Mouse (Mus musculus) lung, postnatal 0 days (tissue): ENCODE results near the gene Tmem186.

Source experiments
- CTCF ChIP-seq: IDR thresholded peaks from 2 replicates; pipeline ENCODE4 v1.5.1; 2016; ENCODE audit warnings: antibody characterized with exemption, mild to moderate bottlenecking
- EP300 ChIP-seq: IDR thresholded peaks from 2 replicates; pipeline ENCODE4 v1.6.1; 2016; ENCODE audit warnings: antibody characterized with exemption, mild to moderate bottlenecking, control low read depth

DNA sequence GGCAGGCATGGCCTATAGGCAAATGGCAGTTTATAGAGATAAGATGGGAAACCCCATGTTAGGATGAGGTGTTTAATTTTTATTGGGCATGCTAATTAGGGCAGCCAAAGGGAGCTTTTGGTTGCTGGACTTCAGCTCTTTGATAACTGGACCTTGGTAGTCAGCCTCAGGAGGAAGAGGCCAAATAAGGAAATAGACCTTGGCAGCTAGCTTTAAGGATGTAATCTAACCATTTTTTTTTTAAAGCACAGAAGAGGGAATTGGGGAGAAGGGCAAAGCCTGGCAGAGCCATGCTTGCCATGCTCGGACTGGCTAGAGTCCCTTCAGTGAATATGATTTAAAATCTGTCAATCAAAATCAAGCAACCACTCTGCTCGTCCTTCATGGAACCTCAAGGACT lies 7.1 kb downstream of the Tmem186 start:
- TF ChIP-seq CTCF (no peak), EP300 (no peak)
